Mouse (Mus musculus) activated CD4-positive, CD25-positive, alpha-beta regulatory T cell, adult 9 weeks (primary cell): Measurements from ENCODE around the gene Tanc1. TPM values are rescaled to one million over a fixed set of nuclear protein-coding genes. Genes with fewer than 3 reads are reported as not detected.

ENCODE experiments used
- polyA plus RNA-seq: library from polyadenylated mRNA; unstranded; fragments of 100-300 nt; shearing (Covaris generic); gene quantifications from one replicate; pipeline ENCODE4 v1.2.1, GENCODE M21; 2017

The Tanc1 gene
- polyA plus RNA-seq = 8.0 TPM

GRCm38 (mm10) chr2:59611831-59612732 is at the start of gene Tanc1:
Tanc1 (plus strand) TSS chr2:59612042.

GRCm38 (mm10) chr2:59881831-59882741 is 270.2 kb downstream of the Tanc1 start, which contains the start of gene Wdsub1:
Wdsub1 (minus strand) TSS chr2:59882591.

Other genes with a start within 250 kb of the Tanc1 start
- 12.7 TPM for gene Dapl1, start 127.4 kb upstream of the Tanc1 start, polyA plus RNA-seq